Mouse (Mus musculus) midbrain, postnatal 0 days (tissue): ENCODE measurements around the gene 4930518I15Rik. TPM values are rescaled to one million over a fixed set of nuclear protein-coding genes. Genes with fewer than 3 reads are reported as not detected.

Source experiments
- ATAC-seq: fragments of 200-750 bp; cut with Nextera tagmentation; 2 replicates; pipeline ENCODE4 v1.8.0; 2017; ENCODE audit warnings: moderate number of reproducible peaks, mild to moderate bottlenecking, moderate TSS enrichment, moderate library complexity; ENCODE audit not compliant: low FRiP score
- DNase-seq: peaks from one replicate; pipeline ENCODE4 v3.0.0-alpha.2; 2015; ENCODE audit warnings: low spot score
- H3K27ac ChIP-seq: fragments of 300-500 bp; sonication (generic); 2 replicates; pipeline ENCODE4 v1.5.1; 2014; ENCODE audit warnings: low read depth, mild to moderate bottlenecking, low read length, mixed read lengths
- H3K27me3 ChIP-seq: fragments of 300-500 bp; sonication (generic); 2 replicates; pipeline ENCODE4 v1.6.1; 2014; ENCODE audit warnings: low read length, control low read depth, mixed read lengths; ENCODE audit not compliant: insufficient read depth
- H3K36me3 ChIP-seq: fragments of 300-500 bp; sonication (generic); 2 replicates; pipeline ENCODE4 v1.6.1; 2014; ENCODE audit warnings: low read length, control low read depth, mixed read lengths; ENCODE audit not compliant: insufficient read depth
- H3K4me1 ChIP-seq: fragments of 300-500 bp; sonication (generic); 2 replicates; pipeline ENCODE4 v1.6.1; 2014; ENCODE audit warnings: mild to moderate bottlenecking, control low read depth, antibody characterized with exemption, low read length, mixed read lengths; ENCODE audit not compliant: insufficient read depth
- H3K4me2 ChIP-seq: fragments of 300-500 bp; sonication (generic); 2 replicates; pipeline ENCODE4 v1.6.1; 2014; ENCODE audit warnings: low read depth, mild to moderate bottlenecking, low read length, mixed read lengths; ENCODE audit not compliant: poor library complexity, severe bottlenecking
- H3K4me3 ChIP-seq: fragments of 300-500 bp; sonication (generic); 2 replicates; pipeline ENCODE4 v1.5.1; 2014; ENCODE audit warnings: low read depth, mild to moderate bottlenecking, low read length, moderate library complexity
- H3K9ac ChIP-seq: fragments of 300-500 bp; sonication (generic); replicated peaks from 2 replicates; pipeline ENCODE4 v1.6.1; 2014; ENCODE audit warnings: mild to moderate bottlenecking, low read length, moderate library complexity, mixed read lengths; ENCODE audit not compliant: poor library complexity, severe bottlenecking
- H3K9me3 ChIP-seq: fragments of 300-500 bp; sonication (generic); 2 replicates; pipeline ENCODE4 v1.6.1; 2016; ENCODE audit warnings: low read length, control low read depth
- CTCF ChIP-seq: IDR thresholded peaks from 2 replicates; pipeline ENCODE4 v1.5.1; 2016; ENCODE audit warnings: antibody characterized with exemption, mild to moderate bottlenecking
- WGBS: fragments of 180-500 bp; shearing (Covaris S2); extraction: QIAGEN DNeasy Blood & Tissue Kit; methylation state at CpG from one replicate; pipeline ENCODE4 v1.1.7; 2014; 5-methylcytosine and 5-hydroxymethylcytosine counted together
- polyA plus RNA-seq: library from polyadenylated mRNA; unstranded; fragments of >200 nt; fragmentation: Nextera tagmentation; extraction: Ambion mirVana; gene quantifications from 2 replicates; pipeline ENCODE4 v1.2.1, GENCODE M21; 2015
- total RNA-seq: library from RNA; depleted of rRNA; stranded (reverse); fragments of >200 nt; gene quantifications from 2 replicates; pipeline ENCODE4 v1.2.3, GENCODE M21; 2014

The 4930518I15Rik gene
- total and polyA plus RNA-seq, 2 experiments from 2014 or later, result 0.99 to 2.9 TPM

- WGBS, result 93% methylated on average over 8 of the region's 8 CpGs
- H3K9me3 ChIP-seq, result no peaks in the 10 kb centered on the region
- no peak overlapping the region for H3K4me3 ChIP-seq
- ATAC-seq, result no peak
- H3K9ac ChIP-seq, result no peak overlapping the region
- no peak for TF ChIP-seq CTCF
- H3K4me2 ChIP-seq, result no peak overlapping the region
- H3K36me3 ChIP-seq, result peaks cover 32% of the 10 kb centered on the region
- no peaks in the 10 kb centered on the region for H3K4me1 ChIP-seq
- no peak overlapping the region for H3K27ac ChIP-seq
- no peaks in the 10 kb centered on the region for H3K27me3 ChIP-seq
- DNase-seq, result no peak
These were observed 16.5 kb upstream of the 4930518I15Rik start for GRCm38 (mm10) chr2:156874047-156874759.

- Histone ChIP-seq H3K27ac (no peak overlapping the region), H3K4me3 (no peak overlapping the region), H3K4me2 (no peak overlapping the region), H3K9ac (no peak overlapping the region), H3K27me3 (no peaks in the 10 kb centered on the region), H3K9me3 (no peaks in the 10 kb centered on the region), H3K36me3 (peaks cover 37% of the 10 kb centered on the region), H3K4me1 (no peaks in the 10 kb centered on the region)
- DNase-seq (peak; percentile 73), ATAC-seq (0 out of 2 replicates have a peak, but pooled peaks have one; percentile 58)
- peak; percentile 90 for TF ChIP-seq CTCF
- 24% methylated on average over 5 of the region's 5 CpGs for WGBS
These were observed 15.9 kb upstream of the 4930518I15Rik start for GRCm38 (mm10) chr2:156873629-156874028.

GRCm38 (mm10) chr2:156870519-156870918 is 12.8 kb upstream of the 4930518I15Rik start:
- H3K9ac ChIP-seq, result no peak overlapping the region
- no peaks in the 10 kb centered on the region for H3K27me3 ChIP-seq
- H3K27ac ChIP-seq, result no peak overlapping the region
- WGBS, result 58% methylated on average over 6 of the region's 6 CpGs
- H3K4me2 ChIP-seq, result no peak overlapping the region
- peaks cover 46% of the 10 kb centered on the region for H3K36me3 ChIP-seq
- no peak overlapping the region for H3K4me3 ChIP-seq
- no peaks in the 10 kb centered on the region for H3K9me3 ChIP-seq
- DNase-seq (no peak), ATAC-seq (no peak)
- no peaks in the 10 kb centered on the region for H3K4me1 ChIP-seq
- no peak for TF ChIP-seq CTCF

- H3K9ac ChIP-seq, result no peak overlapping the region
- H3K9me3 ChIP-seq, result no peaks in the 10 kb centered on the region
- WGBS, result 88% methylated on average over 7 of the region's 7 CpGs
- no peak overlapping the region for H3K27ac ChIP-seq
- no peaks in the 10 kb centered on the region for H3K27me3 ChIP-seq
- no peak overlapping the region for H3K4me2 ChIP-seq
- H3K4me3 ChIP-seq, result no peak overlapping the region
- DNase-seq (no peak), ATAC-seq (no peak)
- peaks cover 40% of the 10 kb centered on the region for H3K36me3 ChIP-seq
- H3K4me1 ChIP-seq, result no peaks in the 10 kb centered on the region
- no peak for TF ChIP-seq CTCF
These were observed 11.8 kb upstream of the 4930518I15Rik start for GRCm38 (mm10) chr2:156869554-156869953.

GRCm38 (mm10) chr2:156868994-156869393 is 11.2 kb upstream of the 4930518I15Rik start:
- TF ChIP-seq CTCF, result 0 out of 2 replicates have a peak, but pooled peaks have one; percentile 1

GRCm38 (mm10) chr2:156864481-156864880 is 6.7 kb upstream of the 4930518I15Rik start:
- ATAC-seq, result no peak
- no peak for TF ChIP-seq CTCF
- Histone ChIP-seq H3K36me3 (peaks cover 18% of the 10 kb centered on the region; the same call in 1 of the 2 replicates), H3K27me3 (no peaks in the 10 kb centered on the region), H3K9ac (no peak overlapping the region), H3K4me3 (no peak overlapping the region), H3K4me2 (no peak overlapping the region), H3K4me1 (peaks cover 5% of the 10 kb centered on the region; the same call in 1 of the 2 replicates), H3K27ac (no peak overlapping the region), H3K9me3 (no peaks in the 10 kb centered on the region)
- no peak for DNase-seq
- 79% methylated on average over 3 of the region's 3 CpGs for WGBS

More at GRCm38 (mm10) chr2:156868994-156869393, 11.2 kb upstream of the 4930518I15Rik start:
- Histone ChIP-seq H3K4me3 (no peak overlapping the region), H3K36me3 (peaks cover 35% of the 10 kb centered on the region; the same call in 1 of the 2 replicates), H3K9me3 (no peaks in the 10 kb centered on the region), H3K4me2 (no peak overlapping the region), H3K4me1 (peaks cover 2% of the 10 kb centered on the region; the same call in 1 of the 2 replicates), H3K9ac (no peak overlapping the region), H3K27ac (no peak overlapping the region), H3K27me3 (no peaks in the 10 kb centered on the region)
- WGBS, result 78% methylated on average over 8 of the region's 8 CpGs
- ATAC-seq (no peak), DNase-seq (peak; percentile 35)
